Mouse (Mus musculus) left cerebral cortex, adult 18-20 months (tissue): ENCODE results near the gene Hoxc8. TPM values are rescaled to one million over a fixed set of nuclear protein-coding genes. Genes with fewer than 3 reads are reported as not detected.

Source experiments
- DNase-seq, 2 experiments: peaks; one replicate each; pipeline ENCODE4 v3.0.0; 2021 to 2022; ENCODE audit warnings: low spot score in 2 of 2, mixed read lengths in 1 of 2
- microRNA-seq, 2 experiments: library from miRNA; unstranded; fragments of <30 nt; microRNA quantifications; one replicate each; pipeline ENCODE4 v1.2.0; 2021
- total RNA-seq, 2 experiments: library from RNA; stranded (reverse); gene quantifications; 2 replicates each; pipeline ENCODE4 v1.2.3; 2021

Hoxc8 gene
- total RNA-seq, 2 experiments from 2014 or later = not detected

- no peak for DNase-seq
These were observed 42.5 kb downstream of the Hoxc8 start for GRCm38 (mm10) chr15:103032646-103033575.

- DNase-seq = no peak
These were observed 43.8 kb downstream of the Hoxc8 start for GRCm38 (mm10) chr15:103034043-103034806.

GRCm38 (mm10) chr15:103034807-103035547 is 44.6 kb downstream of the Hoxc8 start:
- no peak for DNase-seq

- DNase-seq = no peak
These were observed 45.1 kb downstream of the Hoxc8 start for GRCm38 (mm10) chr15:103035548-103035881.

GRCm38 (mm10) chr15:103037579-103037978 is 47.2 kb downstream of the Hoxc8 start:
- DNase-seq = no peak

GRCm38 (mm10) chr15:103038701-103039480 is 48.5 kb downstream of the Hoxc8 start:
- no peak for DNase-seq

- no peak for DNase-seq
These were observed 49.2 kb downstream of the Hoxc8 start for GRCm38 (mm10) chr15:103039609-103040008.

- no peak for DNase-seq
These were observed 50.2 kb downstream of the Hoxc8 start for GRCm38 (mm10) chr15:103040601-103041000.

GRCm38 (mm10) chr15:103041613-103042012 is 51.2 kb downstream of the Hoxc8 start:
- DNase-seq = no peak

- no peak for DNase-seq
These were observed 51.8 kb downstream of the Hoxc8 start for GRCm38 (mm10) chr15:103042209-103042608.

Small RNAs within 50 kb of the gene (microRNA-seq; reads per million reads assigned to microRNA genes)
- gene Mir196a-2 (0 reads per million in 2 experiments), gene Mir615 (0.50 to 1.9 reads per million in 2 experiments)

Other genes starting within 250 kb of the Hoxc8 start
- gene Hoxc13, start 69.5 kb upstream of the Hoxc8 start, total RNA-seq = not detected
- gene Hoxc12, start 53.9 kb upstream of the Hoxc8 start, total RNA-seq = not detected
- gene Hoxc11, start 36.2 kb upstream of the Hoxc8 start, total RNA-seq = not detected
- not detected for gene Hoxc10, start 23.8 kb upstream of the Hoxc8 start, total RNA-seq
- gene Hoxc5, start 23.2 kb upstream of the Hoxc8 start, total RNA-seq = not detected
- gene Hoxc9, start 14.2 kb upstream of the Hoxc8 start, total RNA-seq = not detected
- gene Hoxc6, start 7.7 kb downstream of the Hoxc8 start, total RNA-seq = not detected
- not detected for gene Hoxc4, start 28.3 kb downstream of the Hoxc8 start, total RNA-seq
- 10 to 100 TPM; 21.8 to 22.6 TPM for gene Smug1, start 176.5 kb downstream of the Hoxc8 start, total RNA-seq
- gene Cbx5, start 249.2 kb downstream of the Hoxc8 start, total RNA-seq = 100 to 1,000 TPM; 181 to 182 TPM
- 100 to 1,000 TPM; 232 to 268 TPM for gene Hnrnpa1, start 249.8 kb downstream of the Hoxc8 start, total RNA-seq